Mouse (Mus musculus) heart, postnatal 0 days (tissue): ENCODE data around the gene Ubxn10.

Experiments
- CTCF ChIP-seq: IDR thresholded peaks from 2 replicates; pipeline ENCODE4 v1.5.1; 2016; ENCODE audit warnings: antibody characterized with exemption, control low read depth, low read depth
- EP300 ChIP-seq: IDR thresholded peaks from 2 replicates; pipeline ENCODE4 v1.6.1; 2016; ENCODE audit warnings: antibody characterized with exemption, low read depth

DNA sequence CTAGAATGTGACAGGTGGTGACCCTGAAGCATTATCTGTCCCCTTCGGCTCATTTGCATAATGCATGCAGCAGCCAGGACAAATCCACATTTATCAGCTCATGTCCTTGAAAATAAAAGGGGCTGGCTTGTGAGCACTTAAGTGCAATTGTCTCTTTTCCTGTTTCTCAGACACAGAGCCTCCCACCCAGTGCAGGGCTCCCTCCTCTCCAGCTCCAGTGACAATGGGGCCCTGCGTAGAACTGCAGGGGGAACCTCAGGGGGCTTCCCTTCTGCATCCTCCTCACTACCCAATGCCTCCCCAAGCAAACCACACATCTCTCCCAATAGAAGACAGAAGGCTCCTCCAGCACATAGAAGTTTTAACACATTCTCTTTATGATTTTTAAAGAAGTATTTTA, 54.2 kb downstream of the Ubxn10 start:
- TF ChIP-seq CTCF (no peak), EP300 (no peak)
